Mouse (Mus musculus): ENCODE measurements around the gene Vmn1r221. TPM values are rescaled to one million over a fixed set of nuclear protein-coding genes. Genes with fewer than 3 reads are reported as not detected.
"Not testable (repeated sequence)": the region's sequence is repeated elsewhere in the genome, so short reads cannot be mapped to it uniquely, and the experiment has no call there.

The Vmn1r221 gene
- not detected for total RNA-seq (2021)

- DNase-seq (ENCODE audit: low spot score); intact Hi-C loops (cut with DNase I): not testable (repeated sequence)
Observed at GRCm38 (mm10) chr13:23213827-23214226, at the start of gene Vmn1r221. Gene Vmn1r221 (plus strand): TSS chr13:23214127.

GRCm38 (mm10) chr13:23166471-23166870 is 47.5 kb upstream of the Vmn1r221 start:
- DNase-seq (ENCODE audit: low spot score); intact Hi-C loops (cut with DNase I): not testable (repeated sequence)

DNA sequence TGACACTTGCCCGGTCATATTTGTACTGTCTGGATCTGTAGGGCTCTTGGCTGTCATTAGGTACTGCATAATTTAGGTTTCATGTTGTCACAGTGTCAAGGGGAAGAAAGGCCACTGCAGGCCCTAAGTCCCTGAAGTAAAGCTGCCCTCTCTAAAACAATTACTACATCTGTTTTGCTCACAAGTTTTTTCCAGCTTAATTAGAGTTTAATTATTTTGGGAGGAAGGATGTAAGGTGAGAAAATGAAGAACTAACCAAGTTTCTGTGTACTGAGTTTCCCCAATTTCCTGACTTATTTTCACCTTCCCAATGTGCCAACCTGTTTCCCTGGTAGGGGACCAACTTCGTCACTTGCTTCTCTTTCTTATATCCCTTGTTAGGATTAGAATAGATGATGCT is 26.1 kb upstream of the Vmn1r221 start, which contains the start of gene Vmn1r220:
Vmn1r220 (minus strand) TSS at position 101 of the 400 bp plus-strand sequence.
- intact Hi-C loops (cut with DNase I): no loop called here
- DNase-seq (ENCODE audit: low spot score): no peak

GRCm38 (mm10) chr13:23203885-23204284 is 10.0 kb upstream of the Vmn1r221 start:
- DNase-seq (ENCODE audit: low spot score); intact Hi-C loops (cut with DNase I): not testable (repeated sequence)

GRCm38 (mm10) chr13:23235847-23236246 is 21.9 kb downstream of the Vmn1r221 start, which contains the start of gene Vmn1r222:
Gene Vmn1r222 (minus strand): TSS chr13:23235947.
- intact Hi-C loops (cut with DNase I); DNase-seq (ENCODE audit: low spot score): not testable (repeated sequence)

- intact Hi-C loops (cut with DNase I); DNase-seq (ENCODE audit: low spot score): not testable (repeated sequence)
Observed at GRCm38 (mm10) chr13:23246834-23247233, 32.9 kb downstream of the Vmn1r221 start, which contains the start of gene Vmn1r223. Gene Vmn1r223 (plus strand): TSS chr13:23247134.

- DNase-seq (ENCODE audit: low spot score): no peak
- intact Hi-C loops (cut with DNase I): no loop called here
Observed at GRCm38 (mm10) chr13:23258546-23259048, 44.7 kb downstream of the Vmn1r221 start.

- intact Hi-C loops (cut with DNase I); DNase-seq (ENCODE audit: low spot score): not testable (repeated sequence)
Observed at GRCm38 (mm10) chr13:23268606-23269005, 54.7 kb downstream of the Vmn1r221 start.

- intact Hi-C loops (cut with DNase I); DNase-seq (ENCODE audit: low spot score): not testable (repeated sequence)
Observed at GRCm38 (mm10) chr13:23269127-23269526, 55.2 kb downstream of the Vmn1r221 start.

DNA sequence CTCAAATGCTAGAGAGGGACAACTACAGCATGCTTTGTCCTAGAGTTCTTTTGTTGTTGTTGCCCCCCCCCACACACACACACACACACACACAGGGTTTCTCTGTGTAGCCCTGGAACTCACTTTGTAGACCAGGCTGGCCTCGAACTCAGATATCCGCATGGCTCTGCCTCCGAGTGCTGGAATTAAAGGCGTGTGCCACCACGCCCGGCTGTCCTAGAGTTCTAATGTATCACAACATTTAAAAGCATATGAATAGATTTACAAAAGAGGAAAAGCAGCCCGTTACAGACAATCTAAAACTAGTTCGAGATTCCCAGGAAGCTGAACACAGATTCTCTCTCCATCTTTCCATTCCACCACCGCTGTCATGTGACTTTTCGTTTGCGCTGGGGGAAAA is 55.8 kb downstream of the Vmn1r221 start:
- DNase-seq (ENCODE audit: low spot score): no peak
- intact Hi-C loops (cut with DNase I): no loop called here

GRCm38 (mm10) chr13:23270321-23271101 is 56.6 kb downstream of the Vmn1r221 start:
- intact Hi-C loops (cut with DNase I): no loop called here
- DNase-seq (ENCODE audit: low spot score): no peak

Other genes with a start within 250 kb of the Vmn1r221 start
- gene Vmn1r213, start 206.5 kb upstream of the Vmn1r221 start, total RNA-seq (2021): not detected
- gene Vmn1r214, start 183.7 kb upstream of the Vmn1r221 start, total RNA-seq (2021): not detected
- not detected for gene Vmn1r215, start 146.1 kb upstream of the Vmn1r221 start, total RNA-seq (2021)
- gene Vmn1r217, start 95.9 kb upstream of the Vmn1r221 start, total RNA-seq (2021): not detected
- gene Vmn1r218, start 81.0 kb upstream of the Vmn1r221 start, total RNA-seq (2021): not detected
- not detected for gene Vmn1r219, start 54.8 kb upstream of the Vmn1r221 start, total RNA-seq (2021)
- gene Vmn1r220, start 26.2 kb upstream of the Vmn1r221 start, total RNA-seq (2021): not detected
- not detected for gene Vmn1r222, start 21.8 kb downstream of the Vmn1r221 start, total RNA-seq (2021)
- gene Vmn1r223, start 33.0 kb downstream of the Vmn1r221 start, total RNA-seq (2021): not detected
- gene Zfp322a, start 155.1 kb downstream of the Vmn1r221 start, total RNA-seq (2021): 10 to 100 TPM; 16.8 to 20.2 TPM
- 1 to 10 TPM; 3.9 to 4.4 TPM for gene Abt1, start 209.7 kb downstream of the Vmn1r221 start, total RNA-seq (2021)

Measured in heart, postnatal 25 days (tissue).